Mouse (Mus musculus): ENCODE data around the gene Adam10.

Gene Adam10

GRCm38 (mm10) chr9:70678682-70679131 lies at the start of gene Adam10:
Adam10 (plus strand) TSS chr9:70678997.
- peak; percentile 100 for DNase-seq

- DNase-seq = no peak
Measured at GRCm38 (mm10) chr9:70629711-70630110, 49.1 kb upstream of the Adam10 start.

DNA sequence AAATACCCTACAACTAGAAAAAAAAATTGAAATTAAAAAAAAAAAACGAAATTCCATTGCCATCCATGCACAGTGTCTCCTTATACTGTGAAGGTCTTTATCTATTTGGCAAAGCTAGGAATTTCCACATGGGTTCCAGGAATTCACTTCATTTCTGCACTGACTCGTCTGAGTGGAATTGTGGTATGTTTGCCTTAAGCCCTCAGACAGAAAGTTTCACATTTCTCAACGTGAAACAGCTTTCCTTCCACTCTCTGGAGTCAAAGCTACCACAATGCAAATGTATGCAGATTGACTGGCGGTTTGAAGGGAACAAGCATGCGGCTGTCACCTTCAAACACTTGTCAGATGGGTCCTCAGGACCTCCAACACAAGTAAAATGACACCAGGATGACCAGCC lies 47.1 kb upstream of the Adam10 start:
- DNase-seq = no peak

GRCm38 (mm10) chr9:70636748-70637147 lies 42.0 kb upstream of the Adam10 start:
- DNase-seq = no peak

DNA sequence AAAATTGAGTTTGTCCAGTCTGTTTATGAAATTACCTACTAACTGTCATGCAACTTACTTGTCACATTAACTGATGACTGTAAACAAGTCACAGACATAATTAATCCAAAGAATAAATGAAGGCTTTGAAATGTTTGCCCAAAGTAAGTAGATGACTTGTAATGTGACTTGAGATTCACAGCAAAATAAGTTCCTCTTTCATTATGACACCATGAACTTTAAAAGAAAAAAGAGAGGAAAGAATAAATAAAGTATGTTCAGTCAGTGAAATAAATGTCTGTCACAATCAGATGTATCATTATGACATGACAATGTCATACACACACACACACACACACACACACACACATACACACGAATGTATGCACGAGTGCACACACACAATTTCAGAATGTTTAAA lies 28.5 kb upstream of the Adam10 start:
- DNase-seq = no peak

GRCm38 (mm10) chr9:70650994-70651393 lies 27.8 kb upstream of the Adam10 start:
- no peak for DNase-seq

- DNase-seq = no peak
Measured at GRCm38 (mm10) chr9:70652221-70652620, 26.6 kb upstream of the Adam10 start.

- DNase-seq = no peak
Measured at GRCm38 (mm10) chr9:70653875-70654274, 24.9 kb upstream of the Adam10 start.

DNA sequence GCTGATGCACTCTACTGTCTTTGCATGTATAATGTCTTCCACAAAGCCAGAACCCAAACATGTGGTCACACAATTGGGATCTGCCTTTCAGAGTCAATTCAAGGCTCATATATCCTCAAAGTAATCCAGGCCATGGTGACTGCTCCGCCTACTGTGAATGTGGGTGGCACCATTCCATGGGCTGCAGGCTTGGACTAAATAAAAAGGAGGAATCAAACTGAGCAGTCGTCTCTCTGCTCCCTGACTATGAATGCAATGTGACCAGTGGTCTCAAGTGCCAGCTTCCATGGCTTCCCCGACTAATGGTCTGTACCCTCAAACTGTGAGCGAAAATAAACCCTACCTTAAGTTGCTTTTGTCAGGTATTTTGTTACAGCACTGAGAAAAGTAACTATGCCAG lies 24.3 kb upstream of the Adam10 start:
- peak; percentile 33 for DNase-seq

DNA sequence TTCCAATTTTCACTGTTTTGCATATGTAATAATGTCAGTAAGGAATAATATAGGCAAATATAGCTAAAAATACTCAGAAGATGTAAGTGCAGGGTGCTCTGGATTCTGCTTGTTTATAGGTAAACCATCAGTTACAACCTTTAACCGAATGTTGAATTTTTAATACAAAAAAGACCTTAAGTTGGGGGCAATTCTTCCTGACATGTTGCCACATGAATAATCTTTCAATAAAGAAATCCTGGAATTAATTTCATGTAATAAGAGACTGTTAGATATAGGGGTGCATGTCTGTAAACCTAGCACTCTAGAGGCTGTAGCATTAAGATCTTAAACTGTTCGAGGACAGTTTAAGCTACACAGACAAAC lies 23.1 kb upstream of the Adam10 start:
- no peak for DNase-seq

DNA sequence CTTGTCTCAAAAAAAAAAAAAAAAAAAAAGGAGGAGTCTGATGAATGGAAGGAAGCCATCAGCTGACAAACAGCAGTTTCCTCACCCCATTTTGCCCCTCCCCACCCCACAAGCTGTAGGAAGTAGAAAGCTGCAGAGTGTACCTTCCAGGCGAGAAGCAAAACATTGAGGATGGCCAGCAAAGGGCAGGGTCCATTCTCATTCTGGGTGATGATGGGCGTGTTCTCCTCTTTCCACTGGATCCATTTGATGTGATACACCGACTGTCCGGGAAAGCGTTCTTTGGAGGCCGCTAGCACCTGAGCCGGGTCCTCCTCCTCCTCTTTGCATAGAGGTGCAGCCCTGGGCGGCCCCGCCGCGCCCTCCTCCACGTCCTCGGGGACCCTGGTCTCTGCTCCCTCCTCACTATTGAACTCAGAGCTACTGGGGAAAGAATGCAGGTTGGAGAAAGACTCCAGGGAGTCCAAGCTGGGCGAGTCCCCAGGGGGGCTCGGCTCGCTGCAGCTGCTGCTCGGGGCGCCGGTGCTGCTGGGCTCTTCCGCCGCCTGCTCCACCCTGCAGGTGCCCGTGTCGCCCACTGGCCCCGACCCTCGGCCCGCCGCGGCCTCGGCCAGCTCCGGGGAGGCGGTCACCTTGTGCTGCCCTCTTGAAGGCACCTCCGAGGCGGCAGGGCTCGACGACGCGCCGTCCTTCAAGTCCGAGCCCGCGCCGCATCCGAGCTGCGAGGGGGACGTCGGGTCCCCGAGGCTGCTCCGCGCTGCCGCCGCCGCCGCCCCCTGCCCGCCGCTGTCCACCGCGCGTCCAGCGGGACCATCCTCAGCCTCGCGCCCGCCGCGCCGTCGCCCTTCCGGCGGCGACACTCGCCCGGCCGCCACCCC lies 22.4 kb upstream of the Adam10 start, which contains the start of gene Gm10642:
Gene Gm10642 (plus strand): TSS at position 122 of the 878 bp plus-strand sequence.
- DNase-seq = peak; percentile 74

DNA sequence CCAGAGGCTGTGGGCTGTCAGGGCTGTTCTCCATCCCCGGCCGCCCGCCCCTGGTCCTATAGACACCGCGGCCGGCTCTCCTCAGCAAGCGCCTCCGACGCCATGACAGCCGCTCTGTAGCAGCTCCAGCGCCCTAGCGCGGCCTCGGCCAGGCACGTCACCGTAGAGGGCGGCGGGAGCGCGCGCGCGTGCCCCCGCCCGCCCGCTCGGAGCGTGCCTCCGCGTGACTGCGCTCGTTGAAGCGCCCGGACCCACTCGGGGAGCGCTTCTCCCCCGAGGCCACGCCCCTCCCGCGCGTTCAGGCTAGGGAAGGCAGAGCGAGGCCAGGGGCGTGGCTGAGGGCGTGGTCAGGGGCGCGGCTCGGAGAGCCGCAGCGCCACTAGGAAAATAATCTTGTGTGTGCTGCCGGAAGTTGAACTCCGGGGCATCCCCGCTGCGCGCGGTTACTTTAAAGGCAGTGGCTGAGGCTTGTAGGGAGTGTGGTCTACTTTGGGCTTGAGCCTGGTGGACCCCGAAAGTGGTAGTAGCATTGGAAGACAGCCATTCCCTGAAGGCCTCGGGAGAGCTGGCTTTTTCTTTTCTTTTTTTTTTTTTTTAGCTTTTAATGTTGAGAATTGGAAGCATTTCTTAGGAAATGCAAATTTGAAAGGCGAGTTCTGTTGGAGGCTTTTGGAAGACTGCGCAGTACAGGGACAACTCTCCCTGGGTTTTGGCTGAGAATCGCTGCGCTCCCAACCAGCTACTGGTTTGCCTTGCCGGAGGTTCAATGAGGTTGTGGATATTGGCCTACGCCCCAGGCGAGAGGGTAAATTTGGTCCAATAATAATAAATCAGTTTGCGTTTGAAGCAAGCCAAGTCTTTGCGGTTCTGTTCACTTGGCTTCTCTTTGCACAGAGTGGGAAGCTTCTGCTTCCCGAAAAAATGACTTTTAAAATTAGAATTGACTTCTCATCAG lies 21.5 kb upstream of the Adam10 start, which contains the start of gene Mindy2:
Gene Mindy2 (minus strand): TSS at position 162 of the 955 bp plus-strand sequence.
- peak; percentile 100 for DNase-seq

DNA sequence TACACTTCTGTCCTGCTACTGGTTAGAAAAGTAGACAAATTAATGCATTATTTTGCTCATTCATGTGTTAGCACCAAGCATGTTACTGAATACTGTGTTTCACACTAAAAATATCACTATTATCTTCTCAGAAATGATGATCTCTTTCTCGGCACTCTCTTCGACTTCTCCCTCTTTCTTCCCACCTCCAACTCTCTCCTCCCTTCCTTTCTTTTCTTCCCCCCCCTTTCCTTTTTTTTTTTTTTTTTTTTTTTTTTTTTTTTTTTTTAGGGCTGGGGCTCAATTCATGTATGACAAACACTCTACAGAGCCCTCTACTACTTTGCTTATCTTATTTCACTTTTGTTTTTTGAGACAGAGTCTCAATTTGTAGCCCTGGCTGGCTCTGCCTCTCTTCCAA lies 20.5 kb upstream of the Adam10 start:
- DNase-seq = no peak

- DNase-seq = no peak
Measured at GRCm38 (mm10) chr9:70664847-70665246, 13.9 kb upstream of the Adam10 start.

DNA sequence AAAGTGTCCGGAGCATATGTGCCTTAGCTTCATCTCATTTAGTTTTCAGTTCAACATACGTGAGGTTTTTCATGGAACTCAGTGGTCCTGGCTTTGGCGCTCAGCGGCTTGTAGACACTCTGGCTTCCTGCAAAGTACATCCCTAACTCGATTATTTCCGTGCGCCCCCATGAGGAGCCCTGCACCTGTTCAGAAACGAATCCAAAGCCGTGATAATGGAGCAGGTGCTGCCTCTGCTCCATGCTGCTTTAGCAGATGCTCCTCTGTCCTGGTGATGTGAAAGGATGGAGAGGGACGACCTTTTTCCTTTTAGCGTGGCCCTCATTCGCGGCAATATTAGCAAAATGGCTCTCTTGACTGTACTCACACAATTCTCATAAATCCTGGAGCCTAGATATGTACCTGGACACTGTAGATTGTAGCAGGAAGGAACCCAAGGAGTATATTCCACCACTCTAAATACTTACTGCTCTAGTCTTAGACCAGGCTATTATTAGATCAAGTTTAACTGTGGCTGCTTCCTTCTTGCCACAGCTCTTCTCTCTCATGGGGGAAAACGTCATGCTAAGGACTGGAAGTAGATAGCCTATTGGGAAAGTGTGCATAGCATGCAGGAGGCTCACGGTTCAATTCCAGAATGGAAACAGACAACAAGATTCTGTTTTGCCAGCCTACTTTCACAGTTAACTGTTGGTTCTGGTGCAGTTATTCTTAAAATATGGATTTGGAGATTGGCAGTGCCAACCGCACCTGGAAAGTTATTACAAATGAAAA lies 13.2 kb upstream of the Adam10 start:
- DNase-seq = no peak

- DNase-seq = no peak
Measured at GRCm38 (mm10) chr9:70666811-70667210, 12.0 kb upstream of the Adam10 start.

DNA sequence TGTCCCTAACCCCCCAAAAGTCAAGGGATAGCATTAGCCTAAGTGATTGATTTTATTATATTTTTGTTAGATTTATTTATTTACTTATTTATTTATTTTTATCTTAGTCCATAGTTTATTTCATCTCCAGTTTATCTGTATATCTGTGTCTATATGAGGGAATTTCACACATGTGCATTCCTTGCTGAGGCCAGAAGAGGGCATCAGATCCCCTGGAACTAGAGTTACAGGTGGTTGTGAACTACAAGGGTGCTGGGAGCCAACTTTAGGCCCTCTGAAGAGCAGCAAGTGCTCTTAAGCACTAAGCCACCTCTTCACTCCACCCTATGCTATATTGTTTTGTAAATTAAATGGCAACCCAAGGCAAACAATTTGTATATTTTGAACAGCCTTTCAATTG lies 10.7 kb upstream of the Adam10 start:
- DNase-seq = peak; percentile 38

- DNase-seq = peak; percentile 89
Measured at GRCm38 (mm10) chr9:70669197-70669596, 9.6 kb upstream of the Adam10 start.

DNA sequence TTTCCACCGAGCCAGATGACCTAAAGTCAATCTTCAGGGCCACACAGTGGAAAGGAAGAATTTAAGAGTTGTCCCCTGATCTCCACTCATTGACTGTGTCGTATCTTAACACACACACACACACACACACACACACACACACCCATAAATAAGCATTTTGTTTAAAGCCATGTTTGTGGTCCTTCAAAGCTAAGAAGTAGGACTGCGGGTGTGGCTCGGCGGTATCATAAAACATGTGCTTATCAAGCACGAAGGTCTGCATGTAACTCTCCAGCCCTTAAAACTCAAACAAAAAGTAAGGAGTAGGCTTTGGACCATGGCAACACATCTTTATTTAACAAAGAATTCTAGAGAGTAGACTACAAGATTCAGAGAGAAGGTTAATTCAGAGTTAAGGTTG lies 8.4 kb upstream of the Adam10 start:
- DNase-seq = peak; percentile 85

DNA sequence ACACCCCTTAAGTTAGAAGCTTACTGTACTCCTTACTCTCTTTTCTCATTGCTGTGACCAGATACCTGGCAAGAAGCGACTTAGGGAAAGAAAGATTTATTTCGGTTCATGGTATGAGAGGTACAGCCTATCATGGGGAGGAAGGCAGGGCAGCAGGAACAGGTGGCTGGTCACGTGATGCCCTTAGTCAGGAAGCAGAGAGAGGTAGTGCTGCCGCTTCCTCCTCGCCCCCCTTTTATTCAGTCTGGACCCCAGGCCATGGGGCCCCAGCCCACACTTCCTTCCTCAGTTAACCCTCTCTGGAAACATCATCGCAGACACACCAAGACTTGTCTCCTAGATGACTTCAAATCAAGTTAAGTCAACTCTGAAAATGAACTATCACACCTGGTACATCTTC lies 7.5 kb upstream of the Adam10 start:
- DNase-seq = peak; percentile 72

GRCm38 (mm10) chr9:70671772-70672579 lies 6.8 kb upstream of the Adam10 start:
- peak; percentile 42 for DNase-seq

- DNase-seq = no peak
Measured at GRCm38 (mm10) chr9:70673656-70674055, 5.1 kb upstream of the Adam10 start.
